Mouse (Mus musculus): Measurements from ENCODE around the gene Mki67. TPM values are rescaled to one million over a fixed set of nuclear protein-coding genes. Genes with fewer than 3 reads are reported as not detected.

Mki67 gene
- 7.2 and 9.4 TPM in 2 replicates for polyA plus RNA-seq (2014; fragmentation: Nextera tagmentation; extraction: Ambion mirVana)

DNA sequence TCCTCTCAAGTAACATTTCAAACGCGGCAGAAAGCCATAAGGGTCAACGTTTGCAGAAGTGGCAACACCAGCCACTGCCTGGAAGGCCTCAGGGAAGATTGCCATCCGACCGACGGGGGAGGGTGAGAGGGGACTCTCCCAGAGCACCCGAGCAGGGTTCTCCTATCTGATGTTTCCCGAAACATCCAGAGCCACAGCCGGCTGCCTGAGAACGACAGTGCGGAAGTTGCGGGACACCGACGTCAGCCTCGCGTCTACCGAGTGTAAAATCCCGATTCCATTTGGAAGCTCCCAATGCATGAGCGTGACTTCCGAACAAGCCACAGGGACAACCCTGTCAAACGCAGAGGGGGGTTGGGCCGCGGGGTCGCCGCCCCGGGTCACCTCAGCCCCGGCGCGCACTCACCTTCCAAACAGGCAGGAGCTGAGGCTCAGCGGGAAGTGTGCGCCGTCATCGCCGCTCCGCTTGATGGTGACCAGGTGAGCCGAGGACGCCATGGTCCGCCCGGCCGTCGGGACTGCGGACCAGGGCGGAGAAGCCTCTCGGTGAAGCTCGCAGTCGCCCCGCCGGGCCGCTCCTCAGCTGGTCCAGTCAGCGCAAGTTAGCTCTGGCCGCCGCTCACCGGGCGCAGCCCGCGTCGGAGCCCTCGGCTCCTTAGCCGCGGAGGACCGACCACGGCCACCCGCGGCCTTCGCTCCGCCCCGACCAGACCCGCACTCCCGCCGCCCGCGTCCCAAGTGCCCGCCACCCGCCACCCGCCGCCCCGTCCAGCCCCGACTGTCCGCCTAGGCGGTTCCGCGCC lies at the start of gene Mki67:
TSS of gene Mki67 (minus strand) at position 720 of the 803 bp plus-strand sequence.
- Histone ChIP-seq H3K4me3 (replicated peaks; ENCODE audit: low read length) (peak within 1 kb of the TSS; percentile 70), H3K4me1 (replicated peaks; ENCODE audit: control insufficient read depth, insufficient read depth, low read length) (peaks cover 9% of the 10 kb centered on the region; the same call in 1 of the 2 replicates), H3K9ac (peak within 1 kb of the TSS; percentile 54), H3K27ac (no peak within 1 kb of the TSS), H3K4me2 (replicated peaks) (peak within 1 kb of the TSS; percentile 98), H3K27me3 (ENCODE audit: control insufficient read depth, insufficient read depth, low read length) (no peaks in the 10 kb centered on the region), H3K9me3 (ENCODE audit: control insufficient read depth, low read length) (no peaks in the 10 kb centered on the region), H3K36me3 (replicated peaks; ENCODE audit: control insufficient read depth, insufficient read depth) (no peaks in the 10 kb centered on the region)
- WGBS = under 1% methylated on average over 65 of the region's 82 CpGs
- no peak for DNase-seq (ENCODE audit: low spot score)
- ATAC-seq (ENCODE audit: low FRiP score) = peak; percentile 77

DNA sequence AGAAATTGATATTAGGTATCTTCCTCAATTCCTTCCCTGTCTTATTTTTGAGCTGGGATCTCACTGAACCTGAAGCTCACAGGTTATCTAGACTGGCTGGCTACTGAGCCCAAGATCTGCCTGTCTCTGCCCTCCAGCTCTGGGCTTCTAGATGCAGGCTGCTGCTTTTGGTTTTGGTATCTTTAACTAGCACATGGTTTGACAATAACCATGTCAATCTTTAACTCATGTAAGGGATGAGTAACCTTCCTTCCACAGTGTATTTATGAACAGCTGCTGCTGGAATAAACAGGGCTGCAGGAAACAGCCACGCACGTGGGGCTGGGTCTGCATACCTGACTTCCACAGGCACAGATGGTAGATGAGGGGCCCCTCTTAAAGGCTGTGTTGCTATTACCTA lies 47.1 kb upstream of the Mki67 start:
- Histone ChIP-seq H3K9ac (no peak overlapping the region), H3K4me2 (replicated peaks) (no peak overlapping the region), H3K27ac (no peak overlapping the region), H3K27me3 (ENCODE audit: control insufficient read depth, insufficient read depth, low read length) (no peaks in the 10 kb centered on the region), H3K9me3 (ENCODE audit: control insufficient read depth, low read length) (no peaks in the 10 kb centered on the region), H3K36me3 (replicated peaks; ENCODE audit: control insufficient read depth, insufficient read depth) (no peaks in the 10 kb centered on the region), H3K4me1 (replicated peaks; ENCODE audit: control insufficient read depth, insufficient read depth, low read length) (peaks cover under 1% of the 10 kb centered on the region; the same call in 1 of the 2 replicates), H3K4me3 (replicated peaks; ENCODE audit: low read length) (no peak overlapping the region)
- DNase-seq (ENCODE audit: low spot score) (no peak), ATAC-seq (ENCODE audit: low FRiP score) (no peak)
- WGBS = 80% methylated on average over 2 of the region's 2 CpGs

DNA sequence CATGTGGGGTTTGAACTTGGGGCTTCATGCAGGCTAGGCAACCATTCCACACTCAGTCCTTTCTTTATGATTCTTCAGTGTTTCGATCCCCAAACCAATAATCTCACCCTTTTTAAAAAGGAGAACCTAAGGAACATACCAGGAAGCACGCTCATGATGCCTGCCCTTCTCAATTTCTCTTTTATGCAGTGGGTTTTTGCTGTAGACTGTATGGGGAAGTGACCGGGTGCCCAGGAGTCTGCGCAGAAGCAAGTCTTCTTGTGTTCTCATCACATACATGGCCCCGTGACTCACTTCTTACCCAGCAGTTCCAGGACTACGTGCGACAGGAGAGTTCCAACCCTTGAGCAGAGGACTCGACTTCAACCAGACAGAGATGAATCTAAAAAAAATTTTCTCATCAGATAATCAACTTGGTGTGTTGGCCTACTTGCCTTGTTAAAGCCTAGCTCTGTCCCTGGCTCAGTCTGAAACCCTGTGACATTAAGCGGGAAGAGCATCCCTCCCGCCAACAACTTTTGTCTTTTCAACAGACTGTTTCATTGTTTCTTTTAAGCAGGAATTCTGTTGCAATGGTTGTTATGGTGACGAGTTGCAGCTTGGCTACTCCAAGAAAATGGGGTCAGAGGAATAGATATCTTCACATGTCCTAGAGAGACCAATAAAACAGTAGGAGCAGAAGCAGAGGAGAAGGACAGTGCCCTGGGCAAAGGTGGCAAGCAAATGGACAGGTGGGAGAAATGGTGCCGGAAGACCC lies 42.8 kb upstream of the Mki67 start:
- Histone ChIP-seq H3K9me3 (ENCODE audit: control insufficient read depth, low read length) (no peaks in the 10 kb centered on the region), H3K27me3 (ENCODE audit: control insufficient read depth, insufficient read depth, low read length) (no peaks in the 10 kb centered on the region), H3K4me3 (replicated peaks; ENCODE audit: low read length) (no peak overlapping the region), H3K9ac (no peak overlapping the region), H3K27ac (peak overlapping the region; percentile 61), H3K4me1 (replicated peaks; ENCODE audit: control insufficient read depth, insufficient read depth, low read length) (0 out of 2 replicates have a peak, but pooled peaks cover 4% of the 10 kb centered on the region), H3K4me2 (replicated peaks) (no peak overlapping the region), H3K36me3 (replicated peaks; ENCODE audit: control insufficient read depth, insufficient read depth) (no peaks in the 10 kb centered on the region)
- DNase-seq (ENCODE audit: low spot score) (no peak), ATAC-seq (ENCODE audit: low FRiP score) (no peak)
- WGBS = 66% methylated on average over 12 of the region's 12 CpGs

DNA sequence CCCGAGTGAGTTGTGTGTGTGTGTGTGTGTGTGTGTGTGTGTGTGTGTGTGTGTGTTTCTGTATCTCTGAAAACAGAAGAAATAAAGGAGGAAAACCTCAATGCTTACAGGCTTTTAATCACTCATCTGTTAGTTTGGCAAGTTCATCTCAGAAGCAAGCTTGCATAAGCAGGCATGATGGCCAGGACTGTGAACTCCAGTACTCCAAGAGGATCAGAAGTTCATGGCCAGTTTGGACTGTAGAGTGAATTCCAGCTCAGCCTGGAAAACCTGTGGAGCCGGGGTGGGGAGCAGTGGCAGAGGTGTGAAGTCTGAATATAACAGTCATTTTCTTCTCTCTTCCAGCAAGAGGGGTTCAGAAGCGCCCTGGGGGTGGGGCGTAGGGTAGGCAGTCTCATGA lies 42.0 kb upstream of the Mki67 start:
- 68% methylated on average over 4 of the region's 4 CpGs for WGBS
- Histone ChIP-seq H3K9ac (no peak overlapping the region), H3K4me1 (replicated peaks; ENCODE audit: control insufficient read depth, insufficient read depth, low read length) (0 out of 2 replicates have a peak, but pooled peaks cover 4% of the 10 kb centered on the region), H3K4me3 (replicated peaks; ENCODE audit: low read length) (no peak overlapping the region), H3K9me3 (ENCODE audit: control insufficient read depth, low read length) (no peaks in the 10 kb centered on the region), H3K27ac (peak overlapping the region; percentile 61), H3K27me3 (ENCODE audit: control insufficient read depth, insufficient read depth, low read length) (no peaks in the 10 kb centered on the region), H3K4me2 (replicated peaks) (no peak overlapping the region), H3K36me3 (replicated peaks; ENCODE audit: control insufficient read depth, insufficient read depth) (no peaks in the 10 kb centered on the region)
- ATAC-seq (ENCODE audit: low FRiP score) = no peak
- no peak for DNase-seq (ENCODE audit: low spot score)

DNA sequence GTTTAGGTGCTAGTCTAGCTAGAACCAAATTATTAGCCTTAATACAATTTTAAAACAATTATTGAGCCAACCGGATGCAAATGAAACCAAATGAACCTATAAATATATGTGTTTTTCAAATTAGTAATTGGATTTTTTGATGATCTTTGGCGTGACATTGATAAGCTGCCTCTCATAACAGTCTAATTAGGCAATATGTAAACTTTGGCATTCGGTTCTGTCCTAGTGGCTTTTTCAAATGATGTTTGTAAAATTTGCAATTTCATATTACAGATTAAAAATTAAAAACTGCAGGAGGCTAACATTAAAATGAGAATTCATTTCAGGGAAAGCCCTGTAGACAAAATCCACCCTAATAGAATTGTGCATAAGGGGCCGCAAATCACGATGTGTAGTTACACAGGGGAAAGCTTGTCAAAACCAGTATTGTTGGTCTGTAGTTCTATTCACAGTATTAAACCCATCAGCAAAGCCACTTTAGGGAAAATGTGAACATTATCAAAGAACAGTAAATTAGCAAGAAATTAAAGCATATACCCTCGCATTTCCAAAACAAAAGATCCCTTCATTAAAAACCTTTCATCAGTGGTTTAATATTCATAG lies 40.9 kb upstream of the Mki67 start:
- Histone ChIP-seq H3K4me2 (replicated peaks) (no peak overlapping the region), H3K27me3 (ENCODE audit: control insufficient read depth, insufficient read depth, low read length) (no peaks in the 10 kb centered on the region), H3K4me3 (replicated peaks; ENCODE audit: low read length) (no peak overlapping the region), H3K9me3 (ENCODE audit: control insufficient read depth, low read length) (no peaks in the 10 kb centered on the region), H3K4me1 (replicated peaks; ENCODE audit: control insufficient read depth, insufficient read depth, low read length) (0 out of 2 replicates have a peak, but pooled peaks cover 4% of the 10 kb centered on the region), H3K36me3 (replicated peaks; ENCODE audit: control insufficient read depth, insufficient read depth) (no peaks in the 10 kb centered on the region), H3K27ac (peak overlapping the region; percentile 33), H3K9ac (no peak overlapping the region)
- DNase-seq (ENCODE audit: low spot score) (no peak), ATAC-seq (ENCODE audit: low FRiP score) (peak; percentile 80)
- WGBS = 64% methylated on average over 6 of the region's 6 CpGs

DNA sequence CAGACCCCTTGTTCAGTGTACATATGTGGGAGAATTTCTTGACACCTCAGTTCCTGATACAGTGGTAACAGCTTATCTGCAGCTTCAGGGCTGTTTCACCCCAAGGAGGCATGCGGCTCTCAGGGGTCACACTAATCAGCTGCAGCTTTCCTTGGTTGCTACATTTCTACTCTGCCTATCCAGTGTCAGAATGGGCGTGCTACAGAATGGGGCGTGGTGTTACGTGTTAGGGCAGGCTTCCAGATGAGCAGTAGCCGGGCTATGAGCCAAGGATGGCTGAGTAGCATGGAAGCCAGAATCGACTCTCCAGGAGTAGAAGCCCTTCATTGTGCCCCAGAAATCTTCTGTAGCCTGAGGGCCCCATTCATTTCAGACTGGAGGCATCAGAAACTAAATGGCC lies 32.8 kb upstream of the Mki67 start:
- no peaks in the 10 kb centered on the region for H3K9me3 ChIP-seq (ENCODE audit: control insufficient read depth, low read length)
- ATAC-seq (ENCODE audit: low FRiP score) (peak; percentile 72; the same call in 1 of the 2 replicates), DNase-seq (ENCODE audit: low spot score) (peak; percentile 63)
- H3K4me3 ChIP-seq (replicated peaks; ENCODE audit: low read length) = no peak overlapping the region
- no peaks in the 10 kb centered on the region for H3K36me3 ChIP-seq (replicated peaks; ENCODE audit: control insufficient read depth, insufficient read depth)
- no peak overlapping the region for H3K9ac ChIP-seq
- 56% methylated on average over 6 of the region's 6 CpGs for WGBS
- H3K4me2 ChIP-seq (replicated peaks) = no peak overlapping the region
- no peak overlapping the region for H3K27ac ChIP-seq
- H3K4me1 ChIP-seq (replicated peaks; ENCODE audit: control insufficient read depth, insufficient read depth, low read length) = no peaks in the 10 kb centered on the region
- no peaks in the 10 kb centered on the region for H3K27me3 ChIP-seq (ENCODE audit: control insufficient read depth, insufficient read depth, low read length)

DNA sequence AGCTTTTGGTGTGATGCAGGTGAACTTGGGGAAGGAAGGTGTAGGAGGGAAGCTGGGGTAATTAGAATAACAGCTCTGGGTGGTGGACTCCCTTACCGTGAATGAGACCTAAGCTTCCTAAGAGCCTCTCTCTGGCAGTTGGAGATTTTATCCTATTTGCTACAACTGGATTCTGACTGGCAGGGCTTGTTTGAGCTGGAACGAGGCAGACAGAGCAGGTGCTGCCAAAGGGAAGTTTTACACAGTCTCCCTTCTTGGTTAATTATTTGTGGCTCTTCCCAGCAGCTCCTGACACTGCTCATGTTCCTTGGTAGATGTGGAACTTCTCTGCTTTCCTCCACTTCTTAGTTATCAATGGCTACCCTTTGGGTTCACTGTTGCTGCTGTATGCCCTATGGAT lies 30.9 kb upstream of the Mki67 start:
- 63% methylated on average over 2 of the region's 2 CpGs for WGBS
- Histone ChIP-seq H3K9me3 (ENCODE audit: control insufficient read depth, low read length) (0 out of 2 replicates have a peak, but pooled peaks cover under 1% of the 10 kb centered on the region), H3K27ac (no peak overlapping the region), H3K36me3 (replicated peaks; ENCODE audit: control insufficient read depth, insufficient read depth) (no peaks in the 10 kb centered on the region), H3K4me1 (replicated peaks; ENCODE audit: control insufficient read depth, insufficient read depth, low read length) (no peaks in the 10 kb centered on the region), H3K4me3 (replicated peaks; ENCODE audit: low read length) (no peak overlapping the region), H3K27me3 (ENCODE audit: control insufficient read depth, insufficient read depth, low read length) (no peaks in the 10 kb centered on the region), H3K4me2 (replicated peaks) (no peak overlapping the region), H3K9ac (no peak overlapping the region)
- DNase-seq (ENCODE audit: low spot score) (no peak), ATAC-seq (ENCODE audit: low FRiP score) (no peak)

DNA sequence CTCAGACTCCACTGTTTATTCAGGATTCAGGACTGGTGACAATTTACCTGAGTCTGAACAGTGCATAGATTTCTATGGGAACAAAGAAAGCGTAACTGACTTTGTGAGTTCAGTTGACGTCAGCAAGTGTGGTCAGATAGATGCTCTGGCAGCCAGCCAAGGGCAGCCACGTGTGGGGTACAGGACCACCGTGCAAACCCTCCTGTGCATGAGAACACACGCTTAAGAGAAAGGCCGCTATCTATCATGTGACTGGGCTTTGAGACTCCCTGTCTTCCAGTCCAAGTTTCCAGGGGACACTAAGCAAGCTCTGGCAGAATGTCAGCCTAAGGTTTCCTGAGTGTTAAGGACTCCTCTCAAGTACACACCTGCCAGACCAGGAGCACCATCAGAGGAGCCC lies 30.4 kb upstream of the Mki67 start:
- WGBS = 55% methylated on average over 6 of the region's 6 CpGs
- no peaks in the 10 kb centered on the region for H3K27me3 ChIP-seq (ENCODE audit: control insufficient read depth, insufficient read depth, low read length)
- DNase-seq (ENCODE audit: low spot score) = no peak
- no peaks in the 10 kb centered on the region for H3K36me3 ChIP-seq (replicated peaks; ENCODE audit: control insufficient read depth, insufficient read depth)
- no peak overlapping the region for H3K4me3 ChIP-seq (replicated peaks; ENCODE audit: low read length)
- no peaks in the 10 kb centered on the region for H3K4me1 ChIP-seq (replicated peaks; ENCODE audit: control insufficient read depth, insufficient read depth, low read length)
- H3K9me3 ChIP-seq (ENCODE audit: control insufficient read depth, low read length) = 0 out of 2 replicates have a peak, but pooled peaks cover 5% of the 10 kb centered on the region
- no peak overlapping the region for H3K9ac ChIP-seq
- ATAC-seq (ENCODE audit: low FRiP score) = no peak
- no peak overlapping the region for H3K27ac ChIP-seq
- H3K4me2 ChIP-seq (replicated peaks) = no peak overlapping the region

DNA sequence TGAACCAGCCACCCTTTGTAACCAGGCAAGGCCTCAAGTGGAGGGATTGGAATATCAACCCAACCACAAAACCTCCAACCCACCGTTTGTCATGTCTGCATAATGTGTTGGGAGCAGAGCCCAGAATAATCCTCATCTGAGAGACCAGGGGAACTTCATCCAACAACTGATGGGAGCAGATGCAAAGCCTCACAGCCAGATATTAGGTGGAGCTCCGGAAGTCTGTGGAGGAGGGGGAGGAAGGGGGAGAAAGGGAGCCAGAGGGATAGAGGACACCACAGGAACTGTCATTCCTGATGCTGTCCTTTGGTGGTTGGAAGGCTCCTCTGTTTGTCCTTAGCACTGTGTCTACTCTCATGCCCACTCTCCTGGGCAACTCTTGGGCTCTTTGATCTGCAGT lies 28.9 kb upstream of the Mki67 start:
- Histone ChIP-seq H3K4me1 (replicated peaks; ENCODE audit: control insufficient read depth, insufficient read depth, low read length) (no peaks in the 10 kb centered on the region), H3K9me3 (ENCODE audit: control insufficient read depth, low read length) (0 out of 2 replicates have a peak, but pooled peaks cover 5% of the 10 kb centered on the region), H3K27ac (no peak overlapping the region), H3K9ac (no peak overlapping the region), H3K36me3 (replicated peaks; ENCODE audit: control insufficient read depth, insufficient read depth) (no peaks in the 10 kb centered on the region), H3K4me2 (replicated peaks) (no peak overlapping the region), H3K4me3 (replicated peaks; ENCODE audit: low read length) (no peak overlapping the region), H3K27me3 (ENCODE audit: control insufficient read depth, insufficient read depth, low read length) (no peaks in the 10 kb centered on the region)
- ATAC-seq (ENCODE audit: low FRiP score) (no peak), DNase-seq (ENCODE audit: low spot score) (no peak)
- WGBS = 49% methylated on average over 2 of the region's 2 CpGs

All from hindbrain, embryonic 14.5 days (tissue).